Mouse (Mus musculus): ENCODE data around the gene Diras1. TPM values are rescaled to one million over a fixed set of nuclear protein-coding genes. Genes with fewer than 3 reads are reported as not detected.
A peak's percentile ranks its signal among the peaks of the same experiment; 100 is the strongest.

The Diras1 gene
- total and polyA plus RNA-seq, 2 experiments from 2014 or later, result not detected

- Histone ChIP-seq H3K27ac (ENCODE audit: low read depth) (no peak overlapping the region), H3K9me3 (replicated peaks; ENCODE audit: control insufficient read depth, low read length) (0 out of 2 replicates have a peak, but pooled peaks cover 2% of the 10 kb centered on the region), H3K4me1 (ENCODE audit: control insufficient read depth, insufficient read depth) (peaks cover 9% of the 10 kb centered on the region; the same call in 1 of the 2 replicates), H3K4me3 (ENCODE audit: low read depth, low read length) (no peak overlapping the region), H3K9ac (replicated peaks; ENCODE audit: low read depth, low read length) (no peak overlapping the region), H3K4me2 (ENCODE audit: low read depth, low read length) (no peak overlapping the region), H3K27me3 (ENCODE audit: control insufficient read depth, insufficient read depth, low read length) (no peaks in the 10 kb centered on the region), H3K36me3 (replicated peaks; ENCODE audit: control insufficient read depth, insufficient read depth, low read length) (no peaks in the 10 kb centered on the region)
- DNase-seq (ENCODE audit: low spot score), result no peak
- 88% methylated on average over 11 of the region's 11 CpGs for WGBS
- no peak for ATAC-seq (ENCODE audit: insufficient read depth, low read depth)
- TF ChIP-seq EP300 (IDR thresholded peaks at IDR 0.05; ENCODE audit: low read depth) (no peak), CTCF (IDR thresholded peaks at IDR 0.05; ENCODE audit: low read depth) (no peak)
Observed at GRCm38 (mm10) chr10:80975478-80975877, 50.0 kb downstream of the Diras1 start.

GRCm38 (mm10) chr10:80973722-80974121 is 51.7 kb downstream of the Diras1 start:
- H3K4me2 ChIP-seq (ENCODE audit: low read depth, low read length), result no peak overlapping the region
- ATAC-seq (ENCODE audit: insufficient read depth, low read depth) (no peak), DNase-seq (ENCODE audit: low spot score) (no peak)
- no peaks in the 10 kb centered on the region for H3K36me3 ChIP-seq (replicated peaks; ENCODE audit: control insufficient read depth, insufficient read depth, low read length)
- peaks cover 9% of the 10 kb centered on the region; the same call in 1 of the 2 replicates for H3K4me1 ChIP-seq (ENCODE audit: control insufficient read depth, insufficient read depth)
- no peak overlapping the region for H3K4me3 ChIP-seq (ENCODE audit: low read depth, low read length)
- H3K27me3 ChIP-seq (ENCODE audit: control insufficient read depth, insufficient read depth, low read length), result no peaks in the 10 kb centered on the region
- no peak overlapping the region for H3K9ac ChIP-seq (replicated peaks; ENCODE audit: low read depth, low read length)
- 78% methylated on average over 1 of the region's 1 CpGs for WGBS
- TF ChIP-seq EP300 (IDR thresholded peaks at IDR 0.05; ENCODE audit: low read depth) (no peak), CTCF (IDR thresholded peaks at IDR 0.05; ENCODE audit: low read depth) (no peak)
- H3K9me3 ChIP-seq (replicated peaks; ENCODE audit: control insufficient read depth, low read length), result 0 out of 2 replicates have a peak, but pooled peaks cover 2% of the 10 kb centered on the region
- no peak overlapping the region for H3K27ac ChIP-seq (ENCODE audit: low read depth)

GRCm38 (mm10) chr10:80972071-80972987 is 53.1 kb downstream of the Diras1 start:
- no peak for TF ChIP-seq CTCF (IDR thresholded peaks at IDR 0.05; ENCODE audit: low read depth)
- no peak for TF ChIP-seq EP300 (IDR thresholded peaks at IDR 0.05; ENCODE audit: low read depth)
- H3K9me3 ChIP-seq (replicated peaks; ENCODE audit: control insufficient read depth, low read length), result 0 out of 2 replicates have a peak, but pooled peaks cover 2% of the 10 kb centered on the region
- H3K36me3 ChIP-seq (replicated peaks; ENCODE audit: control insufficient read depth, insufficient read depth, low read length), result no peaks in the 10 kb centered on the region
- H3K4me2 ChIP-seq (ENCODE audit: low read depth, low read length), result no peak overlapping the region
- H3K27ac ChIP-seq (ENCODE audit: low read depth), result no peak overlapping the region
- ATAC-seq (ENCODE audit: insufficient read depth, low read depth), result no peak
- 39% methylated on average over 11 of the region's 11 CpGs for WGBS
- no peak overlapping the region for H3K4me3 ChIP-seq (ENCODE audit: low read depth, low read length)
- peak overlapping the region; percentile 1; the same call in 1 of the 2 replicates for H3K9ac ChIP-seq (replicated peaks; ENCODE audit: low read depth, low read length)
- H3K4me1 ChIP-seq (ENCODE audit: control insufficient read depth, insufficient read depth), result peaks cover 9% of the 10 kb centered on the region; the same call in 1 of the 2 replicates
- no peak for DNase-seq (ENCODE audit: low spot score)
- no peaks in the 10 kb centered on the region for H3K27me3 ChIP-seq (ENCODE audit: control insufficient read depth, insufficient read depth, low read length)

GRCm38 (mm10) chr10:80971533-80971932 is 53.9 kb downstream of the Diras1 start:
- Histone ChIP-seq H3K4me1 (ENCODE audit: control insufficient read depth, insufficient read depth) (peaks cover 9% of the 10 kb centered on the region; the same call in 1 of the 2 replicates), H3K27me3 (ENCODE audit: control insufficient read depth, insufficient read depth, low read length) (no peaks in the 10 kb centered on the region), H3K9me3 (replicated peaks; ENCODE audit: control insufficient read depth, low read length) (0 out of 2 replicates have a peak, but pooled peaks cover 2% of the 10 kb centered on the region), H3K27ac (ENCODE audit: low read depth) (no peak overlapping the region), H3K4me3 (ENCODE audit: low read depth, low read length) (no peak overlapping the region), H3K9ac (replicated peaks; ENCODE audit: low read depth, low read length) (no peak overlapping the region), H3K36me3 (replicated peaks; ENCODE audit: control insufficient read depth, insufficient read depth, low read length) (no peaks in the 10 kb centered on the region), H3K4me2 (ENCODE audit: low read depth, low read length) (no peak overlapping the region)
- no peak for TF ChIP-seq EP300 (IDR thresholded peaks at IDR 0.05; ENCODE audit: low read depth)
- TF ChIP-seq CTCF (IDR thresholded peaks at IDR 0.05; ENCODE audit: low read depth), result no peak
- no peak for DNase-seq (ENCODE audit: low spot score)
- WGBS, result 80% methylated on average over 15 of the region's 15 CpGs
- ATAC-seq (ENCODE audit: insufficient read depth, low read depth), result 0 out of 2 replicates have a peak, but pooled peaks have one; percentile 21

GRCm38 (mm10) chr10:80970159-80970558 is 55.3 kb downstream of the Diras1 start:
- no peak for TF ChIP-seq EP300 (IDR thresholded peaks at IDR 0.05; ENCODE audit: low read depth)
- no peak for TF ChIP-seq CTCF (IDR thresholded peaks at IDR 0.05; ENCODE audit: low read depth)
- ATAC-seq (ENCODE audit: insufficient read depth, low read depth) (no peak), DNase-seq (ENCODE audit: low spot score) (no peak)
- Histone ChIP-seq H3K36me3 (replicated peaks; ENCODE audit: control insufficient read depth, insufficient read depth, low read length) (no peaks in the 10 kb centered on the region), H3K4me3 (ENCODE audit: low read depth, low read length) (no peak overlapping the region), H3K27ac (ENCODE audit: low read depth) (no peak overlapping the region), H3K9ac (replicated peaks; ENCODE audit: low read depth, low read length) (no peak overlapping the region), H3K27me3 (ENCODE audit: control insufficient read depth, insufficient read depth, low read length) (no peaks in the 10 kb centered on the region), H3K4me2 (ENCODE audit: low read depth, low read length) (no peak overlapping the region), H3K9me3 (replicated peaks; ENCODE audit: control insufficient read depth, low read length) (0 out of 2 replicates have a peak, but pooled peaks cover 2% of the 10 kb centered on the region), H3K4me1 (ENCODE audit: control insufficient read depth, insufficient read depth) (peaks cover 9% of the 10 kb centered on the region; the same call in 1 of the 2 replicates)
- WGBS, result 76% methylated on average over 8 of the region's 8 CpGs

Other genes with a start within 250 kb of the Diras1 start
- 8.8 and 12.7 TPM in 2 replicates for gene Sf3a2, start 227.5 kb downstream of the Diras1 start, total RNA-seq (2014; rRNA removed; ENCODE audit: low replicate concordance)
- gene Sf3a2, start 227.5 kb downstream of the Diras1 start, polyA plus RNA-seq (2015; fragmentation: Nextera tagmentation; extraction: Ambion mirVana), result 25.2 and 26.0 TPM in 2 replicates
- gene Plekhj1, start 227.0 kb downstream of the Diras1 start, total RNA-seq (2014; rRNA removed; ENCODE audit: low replicate concordance), result 29.3 and 50.6 TPM in 2 replicates
- 41.8 and 44.4 TPM in 2 replicates for gene Plekhj1, start 227.0 kb downstream of the Diras1 start, polyA plus RNA-seq (2015; fragmentation: Nextera tagmentation; extraction: Ambion mirVana)
- 4.0 TPM in 1 of 2 replicates, not detected in the other for gene Amh, start 220.4 kb downstream of the Diras1 start, total RNA-seq (2014; rRNA removed; ENCODE audit: low replicate concordance)
- 0.18 and 0.22 TPM in 2 replicates for gene Amh, start 220.4 kb downstream of the Diras1 start, polyA plus RNA-seq (2015; fragmentation: Nextera tagmentation; extraction: Ambion mirVana)
- gene Jsrp1, start 212.2 kb downstream of the Diras1 start, total RNA-seq (2014; rRNA removed; ENCODE audit: low replicate concordance), result 2.2 TPM in 1 of 2 replicates, not detected in the other
- gene Jsrp1, start 212.2 kb downstream of the Diras1 start, polyA plus RNA-seq (2015; fragmentation: Nextera tagmentation; extraction: Ambion mirVana), result 2.3 and 2.7 TPM in 2 replicates
- 2,373 and 2,460 TPM in 2 replicates for gene Oaz1, start 199.0 kb downstream of the Diras1 start, total RNA-seq (2014; rRNA removed; ENCODE audit: low replicate concordance)
- gene Oaz1, start 199.0 kb downstream of the Diras1 start, polyA plus RNA-seq (2015; fragmentation: Nextera tagmentation; extraction: Ambion mirVana), result 1,975 and 1,990 TPM in 2 replicates
- 0.92 and 4.2 TPM in 2 replicates for gene Lingo3, start 181.6 kb downstream of the Diras1 start, total RNA-seq (2014; rRNA removed; ENCODE audit: low replicate concordance)
- 1.1 and 1.5 TPM in 2 replicates for gene Lingo3, start 181.6 kb downstream of the Diras1 start, polyA plus RNA-seq (2015; fragmentation: Nextera tagmentation; extraction: Ambion mirVana)
- 71.8 and 118 TPM in 2 replicates for gene Lsm7, start 170.5 kb downstream of the Diras1 start, total RNA-seq (2014; rRNA removed; ENCODE audit: low replicate concordance)
- 160 and 162 TPM in 2 replicates for gene Lsm7, start 170.5 kb downstream of the Diras1 start, polyA plus RNA-seq (2015; fragmentation: Nextera tagmentation; extraction: Ambion mirVana)
- 35.7 and 44.4 TPM in 2 replicates for gene Sppl2b, start 170.4 kb downstream of the Diras1 start, total RNA-seq (2014; rRNA removed; ENCODE audit: low replicate concordance)
- 23.3 and 24.2 TPM in 2 replicates for gene Sppl2b, start 170.4 kb downstream of the Diras1 start, polyA plus RNA-seq (2015; fragmentation: Nextera tagmentation; extraction: Ambion mirVana)
- not detected in 2 replicates for gene Tmprss9, start 153.8 kb downstream of the Diras1 start, total RNA-seq (2014; rRNA removed; ENCODE audit: low replicate concordance)
- 0.03 TPM in 1 of 2 replicates, not detected in the other for gene Tmprss9, start 153.8 kb downstream of the Diras1 start, polyA plus RNA-seq (2015; fragmentation: Nextera tagmentation; extraction: Ambion mirVana)
- gene Timm13, start 124.7 kb downstream of the Diras1 start, total RNA-seq (2014; rRNA removed; ENCODE audit: low replicate concordance), result 163 and 256 TPM in 2 replicates
- 355 and 386 TPM in 2 replicates for gene Timm13, start 124.7 kb downstream of the Diras1 start, polyA plus RNA-seq (2015; fragmentation: Nextera tagmentation; extraction: Ambion mirVana)
- 13.9 and 18.9 TPM in 2 replicates for gene Lmnb2, start 107.4 kb downstream of the Diras1 start, total RNA-seq (2014; rRNA removed; ENCODE audit: low replicate concordance)
- 9.1 and 9.7 TPM in 2 replicates for gene Lmnb2, start 107.4 kb downstream of the Diras1 start, polyA plus RNA-seq (2015; fragmentation: Nextera tagmentation; extraction: Ambion mirVana)
- gene Gadd45b, start 95.6 kb downstream of the Diras1 start, total RNA-seq (2014; rRNA removed; ENCODE audit: low replicate concordance), result 18.9 and 26.8 TPM in 2 replicates
- 22.3 and 28.0 TPM in 2 replicates for gene Gadd45b, start 95.6 kb downstream of the Diras1 start, polyA plus RNA-seq (2015; fragmentation: Nextera tagmentation; extraction: Ambion mirVana)
- 0.11 and 0.93 TPM in 2 replicates for gene Gng7, start 10.7 kb downstream of the Diras1 start, total RNA-seq (2014; rRNA removed; ENCODE audit: low replicate concordance)
- gene Gng7, start 10.7 kb downstream of the Diras1 start, polyA plus RNA-seq (2015; fragmentation: Nextera tagmentation; extraction: Ambion mirVana), result 0.64 and 0.85 TPM in 2 replicates
- 18.7 and 29.3 TPM in 2 replicates for gene Slc39a3, start 11.8 kb upstream of the Diras1 start, total RNA-seq (2014; rRNA removed; ENCODE audit: low replicate concordance)
- gene Slc39a3, start 11.8 kb upstream of the Diras1 start, polyA plus RNA-seq (2015; fragmentation: Nextera tagmentation; extraction: Ambion mirVana), result 6.3 and 7.5 TPM in 2 replicates
- gene Sgta, start 34.5 kb upstream of the Diras1 start, total RNA-seq (2014; rRNA removed; ENCODE audit: low replicate concordance), result 98.1 and 152 TPM in 2 replicates
- gene Sgta, start 34.5 kb upstream of the Diras1 start, polyA plus RNA-seq (2015; fragmentation: Nextera tagmentation; extraction: Ambion mirVana), result 134 and 137 TPM in 2 replicates
- gene Thop1, start 44.4 kb upstream of the Diras1 start, total RNA-seq (2014; rRNA removed; ENCODE audit: low replicate concordance), result 23.6 and 31.2 TPM in 2 replicates
- 15.1 and 15.2 TPM in 2 replicates for gene Thop1, start 44.4 kb upstream of the Diras1 start, polyA plus RNA-seq (2015; fragmentation: Nextera tagmentation; extraction: Ambion mirVana)
- 1.3 TPM in 1 of 2 replicates, not detected in the other for gene Creb3l3, start 73.2 kb upstream of the Diras1 start, total RNA-seq (2014; rRNA removed; ENCODE audit: low replicate concordance)
- gene Creb3l3, start 73.2 kb upstream of the Diras1 start, polyA plus RNA-seq (2015; fragmentation: Nextera tagmentation; extraction: Ambion mirVana), result 0.55 and 0.93 TPM in 2 replicates
- gene Map2k2, start 80.3 kb upstream of the Diras1 start, total RNA-seq (2014; rRNA removed; ENCODE audit: low replicate concordance), result 177 and 208 TPM in 2 replicates
- gene Map2k2, start 80.3 kb upstream of the Diras1 start, polyA plus RNA-seq (2015; fragmentation: Nextera tagmentation; extraction: Ambion mirVana), result 130 and 133 TPM in 2 replicates
- gene Zbtb7a, start 109.6 kb upstream of the Diras1 start, total RNA-seq (2014; rRNA removed; ENCODE audit: low replicate concordance), result 57.8 and 68.6 TPM in 2 replicates
- gene Zbtb7a, start 109.6 kb upstream of the Diras1 start, polyA plus RNA-seq (2015; fragmentation: Nextera tagmentation; extraction: Ambion mirVana), result 27.8 and 32.3 TPM in 2 replicates
- gene Pias4, start 142.3 kb upstream of the Diras1 start, total RNA-seq (2014; rRNA removed; ENCODE audit: low replicate concordance), result 14.4 and 19.6 TPM in 2 replicates
- 19.8 and 20.7 TPM in 2 replicates for gene Pias4, start 142.3 kb upstream of the Diras1 start, polyA plus RNA-seq (2015; fragmentation: Nextera tagmentation; extraction: Ambion mirVana)
- gene Eef2, start 151.0 kb upstream of the Diras1 start, total RNA-seq (2014; rRNA removed; ENCODE audit: low replicate concordance), result 1,828 and 2,004 TPM in 2 replicates
- 353 and 370 TPM in 2 replicates for gene Eef2, start 151.0 kb upstream of the Diras1 start, polyA plus RNA-seq (2015; fragmentation: Nextera tagmentation; extraction: Ambion mirVana)
- gene Dapk3, start 157.3 kb upstream of the Diras1 start, total RNA-seq (2014; rRNA removed; ENCODE audit: low replicate concordance), result 56.5 and 72.7 TPM in 2 replicates
- gene Dapk3, start 157.3 kb upstream of the Diras1 start, polyA plus RNA-seq (2015; fragmentation: Nextera tagmentation; extraction: Ambion mirVana), result 29.0 and 31.7 TPM in 2 replicates
- not detected in 2 replicates for gene 4930442H23Rik, start 158.2 kb upstream of the Diras1 start, total RNA-seq (2014; rRNA removed; ENCODE audit: low replicate concordance)
- gene 4930442H23Rik, start 158.2 kb upstream of the Diras1 start, polyA plus RNA-seq (2015; fragmentation: Nextera tagmentation; extraction: Ambion mirVana), result 0.12 TPM in 1 of 2 replicates, not detected in the other
- 30.5 and 35.2 TPM in 2 replicates for gene Nmrk2, start 176.4 kb upstream of the Diras1 start, total RNA-seq (2014; rRNA removed; ENCODE audit: low replicate concordance)
- 13.0 and 14.2 TPM in 2 replicates for gene Nmrk2, start 176.4 kb upstream of the Diras1 start, polyA plus RNA-seq (2015; fragmentation: Nextera tagmentation; extraction: Ambion mirVana)
- 0.58 TPM in 1 of 2 replicates, not detected in the other for gene Atcay, start 205.2 kb upstream of the Diras1 start, total RNA-seq (2014; rRNA removed; ENCODE audit: low replicate concordance)
- gene Atcay, start 205.2 kb upstream of the Diras1 start, polyA plus RNA-seq (2015; fragmentation: Nextera tagmentation; extraction: Ambion mirVana), result 0.25 TPM in 2 replicates
- gene Zfr2, start 207.5 kb upstream of the Diras1 start, total RNA-seq (2014; rRNA removed; ENCODE audit: low replicate concordance), result 7.0 and 10.2 TPM in 2 replicates
- 2.2 and 2.6 TPM in 2 replicates for gene Zfr2, start 207.5 kb upstream of the Diras1 start, polyA plus RNA-seq (2015; fragmentation: Nextera tagmentation; extraction: Ambion mirVana)
- gene Matk, start 227.3 kb upstream of the Diras1 start, total RNA-seq (2014; rRNA removed; ENCODE audit: low replicate concordance), result 0.31 and 0.66 TPM in 2 replicates
- 0.42 and 0.51 TPM in 2 replicates for gene Matk, start 227.3 kb upstream of the Diras1 start, polyA plus RNA-seq (2015; fragmentation: Nextera tagmentation; extraction: Ambion mirVana)
- gene Mrpl54, start 241.3 kb upstream of the Diras1 start, total RNA-seq (2014; rRNA removed; ENCODE audit: low replicate concordance), result 272 and 288 TPM in 2 replicates
- gene Mrpl54, start 241.3 kb upstream of the Diras1 start, polyA plus RNA-seq (2015; fragmentation: Nextera tagmentation; extraction: Ambion mirVana), result 264 and 272 TPM in 2 replicates
- gene Apba3, start 241.3 kb upstream of the Diras1 start, total RNA-seq (2014; rRNA removed; ENCODE audit: low replicate concordance), result 84.8 and 114 TPM in 2 replicates
- gene Apba3, start 241.3 kb upstream of the Diras1 start, polyA plus RNA-seq (2015; fragmentation: Nextera tagmentation; extraction: Ambion mirVana), result 45.2 and 46.1 TPM in 2 replicates

Data from heart, postnatal 0 days (tissue).